Mouse (Mus musculus) lung, postnatal 0 days (tissue): ENCODE measurements around the gene Cdk15. TPM values are rescaled to one million over a fixed set of nuclear protein-coding genes. Genes with fewer than 3 reads are reported as not detected.

Source experiments
- ATAC-seq: fragments of 200-750 bp; cut with Nextera tagmentation; 2 replicates; pipeline ENCODE4 v1.8.0; 2017; ENCODE audit warnings: moderate library complexity
- DNase-seq: peaks from one replicate; pipeline ENCODE4 v3.0.0-alpha.2; 2016; ENCODE audit warnings: low spot score
- H3K27ac ChIP-seq: fragments of 300-500 bp; sonication (generic); 2 replicates; pipeline ENCODE4 v1.5.1; 2014; ENCODE audit warnings: antibody characterized with exemption, mild to moderate bottlenecking, low read length, mixed read lengths
- H3K27me3 ChIP-seq: fragments of 300-500 bp; sonication (generic); replicated peaks from 2 replicates; pipeline ENCODE4 v1.6.1; 2014; ENCODE audit warnings: low read length, mixed read lengths; ENCODE audit not compliant: insufficient read depth
- H3K36me3 ChIP-seq: fragments of 300-500 bp; sonication (generic); 2 replicates; pipeline ENCODE4 v1.6.1; 2014; ENCODE audit warnings: low read length, mixed read lengths; ENCODE audit not compliant: insufficient read depth
- H3K4me1 ChIP-seq: fragments of 300-500 bp; sonication (generic); 2 replicates; pipeline ENCODE4 v1.6.1; 2014; ENCODE audit warnings: antibody characterized with exemption, low read depth, low read length, mixed read lengths; ENCODE audit not compliant: insufficient read depth
- H3K4me2 ChIP-seq: fragments of 300-500 bp; sonication (generic); replicated peaks from 2 replicates; pipeline ENCODE4 v1.6.1; 2014; ENCODE audit warnings: low read depth, mild to moderate bottlenecking, low read length, moderate library complexity, mixed read lengths
- H3K4me3 ChIP-seq: fragments of 300-500 bp; sonication (generic); 2 replicates; pipeline ENCODE4 v1.5.1; 2014; ENCODE audit warnings: low read depth, low read length
- H3K9ac ChIP-seq: fragments of 300-500 bp; sonication (generic); replicated peaks from 2 replicates; pipeline ENCODE4 v1.6.1; 2014; ENCODE audit warnings: low read depth, mild to moderate bottlenecking
- H3K9me3 ChIP-seq: fragments of 300-500 bp; sonication (generic); 2 replicates; pipeline ENCODE4 v1.6.1; 2016; ENCODE audit warnings: low read length, mixed read lengths
- CTCF ChIP-seq: IDR thresholded peaks from 2 replicates; pipeline ENCODE4 v1.5.1; 2016; ENCODE audit warnings: antibody characterized with exemption, mild to moderate bottlenecking
- EP300 ChIP-seq: IDR thresholded peaks from 2 replicates; pipeline ENCODE4 v1.6.1; 2016; ENCODE audit warnings: antibody characterized with exemption, mild to moderate bottlenecking, control low read depth
- WGBS: fragments of 180-500 bp; shearing (Covaris S2); extraction: QIAGEN DNeasy Blood & Tissue Kit; methylation state at CpG from one replicate; pipeline ENCODE4 v1.1.7; 2014; 5-methylcytosine and 5-hydroxymethylcytosine counted together
- polyA plus RNA-seq: library from polyadenylated mRNA; unstranded; fragments of >200 nt; fragmentation: Nextera tagmentation; extraction: Ambion mirVana; gene quantifications from 2 replicates; pipeline ENCODE4 v1.2.1, GENCODE M21; 2015

Cdk15 gene
- polyA plus RNA-seq, 1 experiment from 2014 or later: 0.13 TPM

- DNase-seq: no peak
- Histone ChIP-seq H3K36me3 (no peaks in the 10 kb centered on the region), H3K9me3 (no peaks in the 10 kb centered on the region), H3K4me3 (no peak overlapping the region), H3K4me2 (no peak overlapping the region), H3K27ac (no peak overlapping the region), H3K9ac (no peak overlapping the region), H3K4me1 (no peaks in the 10 kb centered on the region), H3K27me3 (no peaks in the 10 kb centered on the region)
- TF ChIP-seq CTCF: no peak
- TF ChIP-seq EP300: no peak
- ATAC-seq: no peak
- 79% methylated on average over 10 of the region's 10 CpGs for WGBS
These were observed 70.2 kb downstream of the Cdk15 start for GRCm38 (mm10) chr1:59326854-59327395.

GRCm38 (mm10) chr1:59332737-59333385, 76.2 kb downstream of the Cdk15 start:
- ATAC-seq: no peak
- H3K9me3 ChIP-seq: no peaks in the 10 kb centered on the region
- no peak overlapping the region for H3K4me2 ChIP-seq

GRCm38 (mm10) chr1:59333386-59333759, 76.7 kb downstream of the Cdk15 start:
- 52% methylated on average over 5 of the region's 5 CpGs for WGBS
- DNase-seq (no peak), ATAC-seq (no peak)
- Histone ChIP-seq H3K27ac (no peak overlapping the region), H3K9ac (no peak overlapping the region), H3K4me2 (no peak overlapping the region), H3K27me3 (no peaks in the 10 kb centered on the region), H3K9me3 (no peaks in the 10 kb centered on the region), H3K4me1 (no peaks in the 10 kb centered on the region), H3K36me3 (no peaks in the 10 kb centered on the region), H3K4me3 (no peak overlapping the region)
- TF ChIP-seq EP300 (no peak), CTCF (no peak)

More at GRCm38 (mm10) chr1:59332737-59333385, 76.2 kb downstream of the Cdk15 start:
- H3K27ac ChIP-seq: no peak overlapping the region
- no peaks in the 10 kb centered on the region for H3K4me1 ChIP-seq
- H3K4me3 ChIP-seq: no peak overlapping the region
- DNase-seq: no peak
- H3K27me3 ChIP-seq: no peaks in the 10 kb centered on the region
- H3K36me3 ChIP-seq: no peaks in the 10 kb centered on the region
- no peak for TF ChIP-seq CTCF
- no peak for TF ChIP-seq EP300
- H3K9ac ChIP-seq: no peak overlapping the region
- 31% methylated on average over 13 of the region's 13 CpGs for WGBS

- H3K9ac ChIP-seq: no peak overlapping the region
- H3K27ac ChIP-seq: no peak overlapping the region
- no peaks in the 10 kb centered on the region for H3K4me1 ChIP-seq
- no peaks in the 10 kb centered on the region for H3K9me3 ChIP-seq
- no peaks in the 10 kb centered on the region for H3K36me3 ChIP-seq
- WGBS: 42% methylated on average over 10 of the region's 10 CpGs
- DNase-seq (no peak), ATAC-seq (no peak)
- H3K27me3 ChIP-seq: no peaks in the 10 kb centered on the region
- H3K4me2 ChIP-seq: no peak overlapping the region
- no peak overlapping the region for H3K4me3 ChIP-seq
- no peak for TF ChIP-seq EP300
- TF ChIP-seq CTCF: no peak
These were observed 77.3 kb downstream of the Cdk15 start for GRCm38 (mm10) chr1:59333860-59334561.

GRCm38 (mm10) chr1:59334562-59334890, 77.8 kb downstream of the Cdk15 start:
- Histone ChIP-seq H3K4me2 (no peak overlapping the region), H3K27me3 (no peaks in the 10 kb centered on the region), H3K36me3 (no peaks in the 10 kb centered on the region), H3K9ac (no peak overlapping the region), H3K9me3 (no peaks in the 10 kb centered on the region), H3K27ac (no peak overlapping the region), H3K4me1 (no peaks in the 10 kb centered on the region), H3K4me3 (no peak overlapping the region)
- DNase-seq (no peak), ATAC-seq (no peak)
- TF ChIP-seq EP300: no peak
- TF ChIP-seq CTCF: no peak
- WGBS: 35% methylated on average over 4 of the region's 4 CpGs

- no peak for ATAC-seq
These were observed 79.5 kb downstream of the Cdk15 start for GRCm38 (mm10) chr1:59336256-59336655.

More at GRCm38 (mm10) chr1:59336256-59336655, 79.5 kb downstream of the Cdk15 start:
- WGBS: 85% methylated on average over 1 of the region's 1 CpGs
- DNase-seq: no peak
- no peaks in the 10 kb centered on the region for H3K27me3 ChIP-seq
- no peak overlapping the region for H3K4me2 ChIP-seq
- no peak overlapping the region for H3K4me3 ChIP-seq
- no peak overlapping the region for H3K27ac ChIP-seq
- TF ChIP-seq EP300 (no peak), CTCF (no peak)
- H3K36me3 ChIP-seq: no peaks in the 10 kb centered on the region
- H3K4me1 ChIP-seq: no peaks in the 10 kb centered on the region
- no peak overlapping the region for H3K9ac ChIP-seq
- H3K9me3 ChIP-seq: no peaks in the 10 kb centered on the region
